Mouse (Mus musculus) adrenal gland (tissue): ENCODE results near the gene Mnx1.

Source experiments
- intact Hi-C: fragments of 180-260 bp; cut with DNase I; formaldehyde crosslinking; loops from one replicate; pipeline ENCODE4 v1.15.1; 2025
- long read RNA-seq, 2 experiments: library from polyadenylated mRNA; unstranded; transcript quantifications; one replicate each; pipeline ENCODE4 v2.0.0; 2020; ENCODE audit warnings: borderline replicate concordance in 1 of 2; ENCODE audit not compliant: insufficient replicate concordance in 1 of 2

Gene Mnx1
- long read RNA-seq, experiment 1, result 0 reads
- long read RNA-seq, experiment 2, result 0 reads

DNA sequence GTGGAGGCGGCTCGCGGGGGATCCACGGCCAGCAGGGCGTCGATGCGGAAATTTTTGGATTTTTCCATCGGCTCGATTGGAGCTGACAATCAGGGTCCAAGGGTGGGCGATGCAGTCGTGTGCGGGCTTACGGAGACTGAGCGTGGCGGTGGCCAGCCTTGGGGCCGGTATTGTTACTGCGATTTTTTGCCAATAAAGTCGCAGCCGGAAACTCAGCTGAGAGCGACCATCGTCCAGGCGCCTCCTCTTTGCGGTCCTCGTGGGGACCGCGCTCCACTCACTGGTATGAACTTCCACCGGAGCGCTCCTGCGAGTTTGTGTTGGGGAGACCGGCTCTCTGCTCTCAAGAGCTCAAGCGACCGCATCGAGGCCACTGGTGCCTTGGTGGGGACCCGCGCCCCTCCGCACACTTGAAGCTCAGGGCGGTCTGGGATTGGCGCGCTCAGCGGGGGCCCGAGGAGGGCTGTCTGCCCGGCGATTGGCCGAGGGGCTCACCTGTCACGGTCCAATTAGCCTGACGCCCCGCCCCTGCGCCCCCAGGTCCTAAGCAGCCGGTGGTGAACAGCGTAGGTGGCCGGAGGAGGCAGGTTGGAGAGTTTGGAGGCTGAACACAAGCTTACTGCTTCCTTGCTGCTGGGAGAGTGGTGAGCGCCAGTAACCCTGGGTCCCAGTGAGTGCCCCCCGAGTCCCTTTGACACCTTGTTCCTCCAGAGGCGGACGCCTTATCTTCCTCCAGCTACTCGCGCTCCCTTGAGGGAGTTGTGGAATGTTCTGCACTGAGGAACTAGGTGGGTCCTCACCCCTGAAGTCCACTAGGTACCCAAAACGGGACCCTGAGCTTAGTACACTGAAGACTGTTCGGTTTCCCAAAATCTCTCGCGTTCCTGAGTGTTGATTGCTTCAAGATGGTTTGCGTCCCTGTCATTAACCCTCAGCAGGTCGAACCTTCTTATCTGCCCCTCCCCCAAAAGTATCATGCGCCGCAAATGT, at the start of gene Mnx1:
Gene Mnx1 (minus strand): TSS at position 263 of the 990 bp plus-strand sequence.
- intact Hi-C loops, result no loop called here

DNA sequence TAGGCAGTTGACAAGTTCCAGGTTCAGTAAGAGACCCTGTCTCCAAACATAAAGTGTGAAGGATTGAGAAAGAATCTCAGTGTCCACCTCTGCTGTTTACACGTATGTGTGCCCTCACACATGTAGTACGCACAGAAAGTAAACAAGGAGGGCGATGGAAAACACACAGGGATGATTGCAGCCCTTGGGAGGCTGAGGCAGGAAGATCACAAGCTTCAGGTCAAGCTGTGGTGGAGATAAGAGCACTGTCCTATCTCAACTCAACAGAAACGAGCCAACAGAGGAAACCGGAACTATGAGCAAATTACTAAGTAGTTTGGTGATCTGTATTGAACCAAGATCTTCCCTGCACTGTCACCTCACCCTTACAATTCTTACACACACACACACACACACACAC, 38.2 kb upstream of the Mnx1 start:
- intact Hi-C loops, result no loop called here

DNA sequence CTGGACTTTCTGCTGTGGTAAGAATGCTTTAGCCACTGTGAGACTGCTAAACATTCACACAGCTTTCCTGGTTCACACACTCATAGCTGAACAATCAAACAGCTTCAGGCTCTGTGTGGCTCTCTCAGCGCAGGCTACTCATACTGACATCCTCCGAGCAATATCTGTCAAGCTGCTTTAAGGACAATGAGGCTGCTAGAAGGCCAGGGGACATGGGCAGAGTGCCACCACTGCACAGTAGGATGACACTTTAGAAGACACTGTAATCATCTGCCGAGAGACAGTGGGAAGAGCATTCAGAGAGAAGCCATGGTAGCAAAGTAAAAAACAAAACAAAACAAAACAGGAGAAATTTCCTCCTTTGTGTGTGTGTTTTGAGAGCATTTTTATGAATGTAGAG, 37.6 kb upstream of the Mnx1 start:
- intact Hi-C loops, result no loop called here

DNA sequence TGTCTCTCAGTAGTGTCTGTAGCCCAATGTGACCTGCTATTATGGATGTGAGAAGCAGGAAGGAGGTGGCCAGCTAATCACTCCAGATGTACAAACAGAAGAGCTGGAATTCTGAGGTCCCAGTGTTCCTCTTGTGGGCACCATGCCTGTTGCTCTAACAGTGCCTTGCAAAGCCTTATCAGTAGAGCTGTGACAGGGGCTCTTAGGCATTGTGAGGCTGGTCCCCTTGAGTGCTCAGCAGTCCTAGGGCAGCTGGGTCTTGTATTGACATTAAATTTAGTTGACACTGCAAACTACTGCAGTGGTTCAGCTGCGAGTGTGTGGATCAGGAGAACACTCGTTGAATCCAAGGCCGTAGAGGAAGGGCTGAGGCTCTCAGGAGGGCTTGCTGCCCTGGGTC, 28.7 kb upstream of the Mnx1 start:
- intact Hi-C loops, result no loop called here

DNA sequence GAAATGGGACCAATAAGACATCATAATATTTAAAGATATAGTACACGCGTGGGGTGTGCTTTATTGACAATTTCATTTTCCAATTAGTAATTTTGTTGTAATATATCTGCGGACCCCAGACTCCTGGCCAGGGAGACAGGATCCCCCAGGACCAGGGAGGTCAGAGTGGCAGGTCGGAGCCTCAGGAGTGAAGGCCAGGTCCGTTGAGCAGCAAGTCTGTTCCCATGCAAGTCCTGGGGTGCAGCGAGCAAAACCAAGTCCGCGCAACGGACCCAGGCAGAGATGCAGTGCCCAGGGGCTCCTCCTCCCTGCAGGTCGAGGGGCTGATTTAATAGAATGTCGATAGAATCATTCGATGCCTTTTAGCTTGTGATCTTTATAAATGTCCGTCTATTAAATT, 9.1 kb upstream of the Mnx1 start:
- intact Hi-C loops, result no loop called here

DNA sequence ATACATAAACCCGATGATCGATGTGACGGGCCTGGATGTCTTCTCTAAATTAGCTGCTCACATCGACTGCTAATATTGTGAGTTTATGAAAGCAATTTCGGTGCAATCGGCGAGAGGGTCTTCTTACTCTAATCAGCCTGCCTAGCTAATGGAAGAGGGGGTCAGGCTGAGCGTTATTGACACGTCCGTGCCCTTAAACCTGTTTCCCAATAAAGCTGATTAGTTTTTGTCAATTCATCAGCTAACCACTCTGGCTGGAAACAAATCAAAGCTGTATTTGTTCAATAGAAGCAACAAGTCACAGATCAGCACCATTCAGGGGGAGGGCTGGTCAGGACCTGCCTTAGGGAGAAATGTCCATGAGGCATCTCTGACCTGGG, 7.7 kb upstream of the Mnx1 start:
- intact Hi-C loops, result no loop called here

DNA sequence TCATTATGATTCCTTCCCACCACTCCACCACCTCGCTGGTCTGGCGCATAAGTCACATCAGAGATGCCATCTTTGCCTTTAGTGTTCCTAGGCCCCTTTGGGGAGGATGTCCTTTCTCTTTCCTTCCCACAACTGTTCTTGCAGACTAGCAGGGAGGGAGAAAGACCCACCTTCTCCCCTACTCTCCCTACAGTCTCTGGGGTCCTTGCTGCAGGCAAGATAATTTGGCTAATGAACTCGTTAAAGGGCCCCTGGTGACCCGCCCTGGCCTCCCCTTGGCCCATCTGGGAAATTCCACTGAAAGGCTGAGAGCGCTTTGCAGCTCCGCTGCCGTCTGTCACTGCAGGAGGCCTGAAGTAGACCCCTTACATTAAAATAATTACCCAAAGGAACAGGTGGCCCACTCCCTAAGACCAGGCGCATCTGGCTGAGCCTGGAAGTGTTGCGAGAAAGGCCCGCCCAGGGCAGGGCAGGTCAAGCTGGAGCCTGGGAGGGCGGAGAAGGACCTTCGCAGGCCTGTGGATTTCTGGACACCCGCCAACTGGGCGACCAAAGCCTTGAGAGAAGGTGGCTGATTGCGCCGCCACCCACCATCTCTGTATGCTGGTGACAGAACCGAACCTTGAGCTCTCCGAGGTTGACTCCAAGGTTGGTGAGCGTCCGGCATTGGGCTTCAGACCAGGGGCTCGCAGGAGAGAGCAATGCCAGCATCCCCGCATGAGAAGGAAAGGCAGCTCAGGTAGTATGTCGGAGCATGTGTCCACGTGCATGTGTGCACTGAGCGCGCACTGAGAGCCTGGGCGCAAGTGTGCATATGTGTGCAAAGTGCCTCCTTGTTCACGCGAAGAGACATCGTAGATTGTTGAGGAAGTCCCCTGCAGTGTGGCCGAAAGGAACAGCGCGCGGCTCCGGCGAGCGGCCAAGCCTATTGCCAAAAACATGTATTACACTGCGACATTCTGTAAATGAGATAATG, 7.0 kb upstream of the Mnx1 start:
- intact Hi-C loops, result no loop called here

DNA sequence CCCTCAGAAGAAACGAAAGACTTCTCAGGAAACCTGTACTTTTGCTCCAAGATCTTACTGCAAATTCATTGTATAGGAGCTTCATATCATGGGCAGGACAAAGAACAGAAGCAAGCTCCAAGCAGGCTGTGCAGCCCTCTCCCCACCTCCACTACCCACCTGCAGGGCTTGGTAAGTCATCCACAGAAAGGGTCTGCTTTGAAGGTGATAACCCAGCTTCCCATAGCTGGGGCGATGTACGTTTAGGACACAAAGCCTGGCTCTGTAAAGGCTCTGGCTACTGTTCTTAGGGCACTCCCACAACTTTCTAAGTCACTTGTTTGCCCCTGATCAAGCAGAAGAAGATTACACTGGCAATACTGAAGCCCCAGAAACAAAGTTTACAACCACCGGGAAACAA, 5.5 kb upstream of the Mnx1 start:
- intact Hi-C loops, result no loop called here

DNA sequence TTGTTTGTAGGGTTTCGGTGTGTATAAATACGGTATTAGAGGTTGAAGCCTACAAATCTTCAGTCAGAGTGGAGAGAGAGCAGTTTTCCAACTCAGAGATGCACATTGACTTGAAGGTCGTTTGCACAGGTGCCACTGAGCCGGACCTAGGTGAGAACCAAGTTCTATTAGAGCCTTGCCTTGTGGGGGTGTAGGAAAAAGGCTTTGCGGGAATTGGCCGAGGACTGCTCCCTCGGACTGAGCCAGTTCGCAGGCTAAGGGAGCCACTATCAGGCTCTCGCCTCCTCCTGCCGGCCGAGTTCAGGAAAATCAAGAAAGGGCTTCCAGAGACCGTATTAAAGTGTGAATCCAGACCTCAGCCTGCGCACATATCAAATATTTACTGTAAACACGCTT, 926 bp upstream of the Mnx1 start:
- intact Hi-C loops, result no loop called here

DNA sequence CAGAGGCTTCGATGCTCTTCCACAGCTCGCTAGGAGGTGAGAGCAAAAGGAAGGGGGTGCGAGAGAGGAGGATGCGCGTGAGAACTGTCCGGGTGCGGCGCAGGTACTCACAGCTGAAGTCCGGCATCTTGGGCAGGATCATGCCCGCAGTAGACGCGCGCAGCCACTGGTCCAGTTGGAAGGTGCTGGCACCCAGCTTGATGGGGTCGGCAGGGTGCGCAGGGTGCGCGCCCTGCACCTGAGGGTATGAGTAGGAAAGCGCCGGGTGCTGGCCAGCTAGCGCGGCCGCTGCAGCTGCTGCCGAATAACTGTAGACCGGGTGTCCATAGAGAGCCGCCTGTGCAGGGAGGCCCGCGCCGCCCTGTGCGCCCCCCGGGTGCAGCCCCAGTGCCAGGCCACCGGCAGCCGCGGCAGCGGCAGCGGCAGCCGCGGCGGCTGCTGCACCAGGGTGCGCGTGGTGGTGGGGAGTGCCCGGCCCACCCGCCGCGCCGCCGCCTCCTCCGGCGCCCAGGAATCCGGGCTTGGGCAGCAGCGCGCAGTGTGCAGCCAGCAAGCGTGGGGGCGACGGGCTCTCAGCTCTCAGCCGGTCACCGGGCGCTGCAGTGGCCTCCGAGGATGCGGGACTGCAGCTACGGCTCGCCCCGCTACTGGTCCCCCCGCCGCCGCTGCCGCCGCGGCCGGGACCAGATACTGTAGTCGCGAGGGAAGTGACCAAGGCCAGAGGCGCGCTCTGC, 629 bp downstream of the Mnx1 start:
- intact Hi-C loops, result no loop called here

DNA sequence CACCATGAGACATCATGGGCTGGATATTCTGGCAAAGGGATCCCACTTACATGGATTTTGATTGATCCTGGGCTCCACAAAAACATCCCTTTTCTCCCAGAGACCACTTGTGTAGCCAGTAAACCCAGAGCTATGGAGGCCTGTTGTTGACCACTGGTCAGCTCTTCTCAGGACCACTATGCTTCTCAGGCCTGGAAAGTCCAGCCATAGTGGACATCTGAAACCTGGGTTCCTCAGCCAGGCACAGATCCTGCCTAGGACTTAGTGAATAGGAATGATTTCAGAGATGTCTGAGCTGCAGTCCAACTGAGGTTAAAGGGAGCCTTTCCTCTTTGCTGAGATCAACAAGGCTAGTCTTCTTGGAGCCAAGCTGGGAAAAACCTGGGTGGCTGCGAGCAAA, 2.2 kb downstream of the Mnx1 start:
- intact Hi-C loops, result no loop called here

DNA sequence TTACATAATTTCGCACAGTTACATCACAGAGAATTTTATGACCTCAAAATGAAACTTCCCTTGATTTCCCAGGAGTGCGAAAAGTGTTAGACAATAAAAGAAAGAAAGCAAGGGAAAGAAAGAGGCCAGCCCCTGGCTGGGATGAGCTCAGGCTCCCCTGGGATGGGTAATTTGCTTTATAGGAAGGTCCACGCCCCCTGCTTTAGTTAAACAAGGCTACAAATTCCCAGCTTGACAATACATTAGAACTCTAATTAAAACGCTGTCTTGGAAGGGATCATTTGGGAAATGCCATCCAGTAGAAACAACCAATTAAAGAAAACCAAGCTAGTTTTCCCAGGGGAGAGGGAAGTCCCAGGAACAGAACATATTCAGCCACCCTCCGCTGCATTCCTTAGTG, 2.7 kb downstream of the Mnx1 start:
- intact Hi-C loops, result no loop called here

DNA sequence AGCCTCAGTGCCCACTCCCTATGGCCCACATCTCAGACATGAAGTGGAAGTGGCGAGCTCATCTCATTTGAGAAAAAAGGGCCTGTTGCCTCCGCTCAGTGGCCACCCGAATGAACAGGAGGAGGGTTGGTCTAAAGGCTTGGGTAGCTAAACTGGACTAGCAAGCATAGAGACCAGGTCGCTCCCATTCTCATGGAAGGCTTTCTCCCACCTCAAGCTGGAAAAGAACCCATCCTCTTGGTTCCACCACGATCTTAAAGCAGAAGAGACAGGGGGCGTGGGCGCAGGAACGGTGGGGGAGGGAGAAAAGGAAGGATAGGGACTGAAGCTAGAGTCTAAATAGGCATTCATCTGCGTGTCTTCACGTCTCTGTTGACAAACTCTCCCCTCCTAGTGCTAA, 3.2 kb downstream of the Mnx1 start:
- intact Hi-C loops, result no loop called here

DNA sequence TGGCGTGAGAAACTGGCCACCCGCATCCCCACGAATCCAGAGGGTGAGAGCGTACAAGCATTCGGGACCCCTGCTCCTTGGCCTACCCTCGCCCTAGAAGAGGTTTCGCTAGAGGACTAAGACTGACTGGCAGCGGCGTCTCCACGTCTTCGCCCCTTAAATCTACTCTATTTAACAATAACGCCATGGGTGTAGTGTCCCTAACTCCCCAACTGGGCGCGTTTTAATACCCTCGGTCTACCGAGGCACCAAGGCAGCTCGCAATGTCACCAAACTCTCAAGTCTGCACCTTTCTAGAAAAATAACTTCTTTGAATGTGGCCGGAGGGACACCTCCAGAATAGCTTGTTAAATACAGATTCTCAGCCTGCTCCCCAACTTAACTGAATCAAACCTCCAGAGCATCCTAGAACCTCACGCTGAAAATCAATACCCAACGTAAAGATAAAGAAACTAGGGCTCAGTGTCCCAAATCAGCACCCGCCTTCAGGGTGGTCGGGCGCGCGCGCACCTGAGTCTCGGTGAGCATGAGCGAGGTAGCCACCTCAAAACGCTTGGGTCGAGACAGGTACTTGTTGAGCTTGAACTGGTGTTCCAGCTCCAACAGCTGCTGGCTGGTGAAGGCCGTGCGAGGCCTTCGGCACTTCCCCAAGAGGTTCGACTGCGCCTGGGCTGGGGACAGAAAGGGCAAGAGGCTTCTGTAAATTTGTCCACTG, 3.9 kb downstream of the Mnx1 start:
- intact Hi-C loops, result no loop called here

DNA sequence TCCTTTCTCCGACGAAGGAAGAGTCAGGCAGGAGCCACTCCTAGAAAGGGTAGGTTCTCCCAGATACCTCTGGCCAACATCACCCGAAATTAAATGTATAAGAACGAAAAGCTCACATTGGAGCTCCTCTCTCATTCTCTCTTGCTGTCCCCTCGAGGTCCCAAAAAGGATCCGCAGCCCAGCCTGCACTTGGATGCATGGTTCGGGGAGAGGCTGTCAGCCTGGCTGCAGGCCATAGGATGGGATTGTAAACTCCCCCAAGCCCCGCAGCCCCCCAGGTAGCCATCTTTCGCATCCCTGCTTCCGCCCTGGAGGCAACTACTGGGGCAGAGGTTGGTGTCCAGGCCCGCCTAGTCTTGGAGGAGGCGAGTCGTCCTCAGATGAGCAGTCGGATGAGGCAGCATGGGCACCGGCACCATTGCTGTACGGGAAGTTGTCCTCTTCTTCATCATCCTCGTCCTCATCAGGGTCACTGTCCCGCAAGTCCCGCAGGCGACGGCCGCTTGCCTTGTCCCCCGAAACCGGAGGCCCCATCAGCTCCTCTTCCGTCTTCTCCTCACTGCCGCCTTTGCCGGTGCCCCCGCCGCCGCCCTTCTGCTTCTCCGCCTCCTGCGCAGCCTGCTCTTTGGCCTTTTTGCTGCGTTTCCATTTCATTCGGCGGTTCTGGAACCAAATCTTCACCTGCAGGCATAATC, 4.6 kb downstream of the Mnx1 start:
- intact Hi-C loops, result no loop called here

DNA sequence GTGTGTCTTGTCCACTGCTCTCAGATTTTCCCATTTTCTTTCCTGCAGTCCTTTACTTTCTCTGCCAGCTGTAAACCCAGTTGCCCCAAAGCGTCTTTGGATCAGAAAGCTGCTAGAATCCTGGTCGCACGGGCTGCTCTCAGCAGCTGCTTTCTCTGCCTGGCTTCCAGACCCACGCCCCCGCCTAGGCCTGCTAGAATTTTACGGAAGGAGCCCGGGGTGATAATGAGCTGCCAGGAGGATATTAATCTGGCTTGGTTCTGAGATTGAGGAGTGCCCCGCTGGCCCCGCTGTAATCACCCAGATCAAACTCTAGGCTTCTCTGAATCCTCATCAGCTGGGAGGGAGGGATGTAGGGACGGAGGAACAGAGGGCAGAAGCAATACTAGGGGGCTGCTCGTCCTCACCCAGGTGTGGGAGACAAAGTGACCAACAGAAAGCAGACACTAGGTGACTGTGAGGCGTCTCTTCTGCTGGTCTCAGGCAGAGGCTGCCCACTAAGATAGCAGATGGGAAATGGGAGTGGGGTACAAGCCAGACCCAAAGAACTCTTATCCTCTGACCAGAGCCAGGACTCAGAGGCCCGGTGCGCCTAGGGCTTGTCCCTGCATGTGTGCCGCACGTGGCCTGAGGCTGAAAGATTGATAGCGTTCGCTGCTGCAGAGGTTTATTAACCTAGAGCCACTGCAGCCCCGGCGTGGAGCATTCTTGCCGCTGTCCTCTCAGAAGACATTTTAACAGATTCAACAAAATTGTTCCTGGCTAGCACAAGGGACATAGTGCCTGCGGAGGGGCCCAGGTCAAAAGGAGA, 6.2 kb downstream of the Mnx1 start:
- intact Hi-C loops, result no loop called here

DNA sequence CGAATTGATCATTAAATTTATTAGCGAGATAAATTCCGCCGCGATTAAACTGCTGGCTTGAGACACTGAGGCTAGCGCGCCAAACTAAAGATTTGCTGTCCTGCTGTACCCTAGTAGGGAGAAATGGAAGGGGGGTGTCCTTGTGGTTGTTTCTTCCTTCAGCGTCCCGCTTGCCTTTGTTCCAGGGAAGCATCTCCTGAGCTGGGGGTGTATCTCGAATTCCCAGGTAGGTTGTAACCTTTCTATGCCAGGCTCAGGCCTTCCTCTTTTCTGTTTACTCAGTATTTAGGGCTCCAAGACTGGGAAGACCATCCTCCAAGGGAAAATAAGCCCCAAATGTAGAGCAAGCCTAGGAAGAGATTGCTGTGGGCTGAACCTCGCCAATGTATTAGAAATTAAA, 6.9 kb downstream of the Mnx1 start:
- intact Hi-C loops, result no loop called here

DNA sequence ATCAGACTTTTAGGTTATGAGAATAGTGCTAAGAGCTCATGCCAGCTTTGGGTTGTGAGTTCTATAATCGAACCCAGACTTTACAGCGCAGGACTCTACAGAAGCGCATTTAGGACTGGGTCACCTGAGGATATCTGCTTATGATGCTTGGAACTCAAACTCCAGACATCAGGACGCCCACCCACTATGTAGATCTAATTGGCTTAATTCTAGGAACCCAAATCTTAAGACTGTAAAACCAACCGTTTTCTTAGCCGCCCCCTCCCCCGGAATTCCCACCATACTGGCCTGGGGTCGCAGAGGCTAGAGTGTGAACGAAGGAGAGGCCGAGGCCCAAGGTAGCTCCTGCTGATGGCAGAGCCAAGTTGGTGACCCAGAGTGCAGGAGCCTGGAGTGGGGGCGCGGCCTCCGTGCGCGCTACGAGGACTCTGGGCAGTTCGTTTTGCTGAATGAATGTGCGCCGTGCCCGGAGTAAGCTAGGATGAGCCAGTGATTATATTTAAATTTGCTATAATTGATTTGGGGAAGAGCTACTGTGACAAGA, 7.3 kb downstream of the Mnx1 start:
- intact Hi-C loops, result no loop called here

DNA sequence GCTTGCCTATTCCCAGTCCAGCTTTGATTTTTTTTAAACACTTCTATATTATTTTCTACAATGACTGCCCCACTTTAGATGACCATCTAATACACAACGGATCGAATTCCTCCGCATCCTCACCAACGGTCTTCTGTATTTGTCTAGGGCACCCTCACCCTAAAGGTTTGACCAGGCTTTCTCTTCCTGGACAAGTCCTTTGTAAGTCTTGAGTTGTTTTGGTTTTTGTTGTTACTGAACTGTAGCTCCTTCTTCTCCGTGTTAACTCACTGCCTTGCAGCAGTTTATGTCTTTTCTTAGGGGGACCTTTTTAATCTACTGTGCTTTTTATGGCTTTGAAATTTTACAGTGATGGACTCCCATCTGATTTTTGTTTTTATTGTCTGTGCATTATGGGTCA, 8.0 kb downstream of the Mnx1 start:
- intact Hi-C loops, result no loop called here
